15 mouse cellular contexts compared by ENCODE assay signal in genomic region chr11:90256833-90257525, GRCm38 (mm10). TPM values are rescaled to one million over a fixed set of nuclear protein-coding genes. Genes with fewer than 3 reads are reported as not detected.
DNase-seq lines count a peak whose midpoint lies in the region; ATAC-seq and TF ChIP-seq lines count a peak whose summit lies in the region.
"Had no signal": no experiment of that assay in that cellular context is flagged by ENCODE, and none has a peak within 500 bp of the region (broad histone marks: within the 10 kb centered on the region; RNA-seq: fewer than 3 reads in every experiment).

No protein-coding gene starts in this region.

- ATAC-seq in limb, embryonic 15.5 days (ENCODE audit: insufficient number of reproducible peaks, low FRiP score, low TSS enrichment, low read depth): no peak
- ATAC-seq in neutrophil, adult 5-6 weeks (ENCODE audit: extremely low read depth, insufficient number of reproducible peaks, low FRiP score, poor library complexity, severe bottlenecking): 0 out of 2 replicates have a peak, but pooled peaks have one; percentile 4
- ATAC-seq: forebrain, embryonic 15.5 days had no signal

- H3K36me3 ChIP-seq in limb, embryonic 15.5 days: peaks cover 27% of the 10 kb centered on the region
- peaks cover 54% of the 10 kb centered on the region for H3K36me3 ChIP-seq in limb, embryonic 10.5 days

- no peak overlapping the region for H3K4me3 ChIP-seq in gastrocnemius, adult 2 months
- no peak overlapping the region for H3K4me3 ChIP-seq in limb, embryonic 15.5 days
- H3K4me3 ChIP-seq in limb, embryonic 10.5 days: no peak overlapping the region
- H3K4me3 ChIP-seq: forebrain, embryonic 15.5 days; myocyte had no signal

- no peaks in the 10 kb centered on the region for H3K9me3 ChIP-seq in limb, embryonic 15.5 days
- H3K9me3 ChIP-seq in limb, embryonic 10.5 days (replicated peaks): no peaks in the 10 kb centered on the region
- H3K9me3 ChIP-seq: forebrain, embryonic 15.5 days had no signal

- H3K4me1 ChIP-seq in limb, embryonic 15.5 days: peaks cover 10% of the 10 kb centered on the region; the same call in 1 of the 2 replicates
- peaks cover 4% of the 10 kb centered on the region; the same call in 1 of the 2 replicates for H3K4me1 ChIP-seq in limb, embryonic 10.5 days

- intact Hi-C loops in gastrocnemius, adult 2 months (cut with DNase I): no loop called here

- WGBS in limb, embryonic 15.5 days: 66% methylated on average over 16 of the region's 16 CpGs
- 79% methylated on average over 16 of the region's 16 CpGs for WGBS in limb, embryonic 10.5 days

- no peak overlapping the region for H3K4me2 ChIP-seq in limb, embryonic 15.5 days
- H3K4me2 ChIP-seq: forebrain, embryonic 15.5 days had no signal

- peak overlapping the region; percentile 88 for H3K27ac ChIP-seq in gastrocnemius, adult 2 months
- H3K27ac ChIP-seq in limb, embryonic 15.5 days: peak overlapping the region; percentile 28; the same call in 1 of the 2 replicates
- H3K27ac ChIP-seq in limb, embryonic 10.5 days: no peak overlapping the region
- H3K27ac ChIP-seq: forebrain, embryonic 15.5 days; macrophage had no signal

- DNase-seq in gastrocnemius, adult 2 months: no peak
- DNase-seq in gastrocnemius, postnatal 10 days: no peak
- no peak for DNase-seq in limb, embryonic 10.5 days (ENCODE audit: low spot score)
- peak; percentile 18 for DNase-seq in MEL-GATA-1-ER (ENCODE audit: extremely low read depth, low read depth)
- no peak for DNase-seq in adrenal gland, postnatal 36 days
- no peak for DNase-seq in gastrocnemius, postnatal 25 days
- DNase-seq: adrenal gland, postnatal 10 days; cerebellum, adult 11 months; kidney, adult 2 months; left cerebral cortex, postnatal 4 days had no signal

- H3K27me3 ChIP-seq in limb, embryonic 15.5 days: no peaks in the 10 kb centered on the region
- no peaks in the 10 kb centered on the region for H3K27me3 ChIP-seq in limb, embryonic 10.5 days (ENCODE audit: low read depth, poor library complexity, severe bottlenecking)
- H3K27me3 ChIP-seq: forebrain, embryonic 15.5 days had no signal

- H3K9ac ChIP-seq in limb, embryonic 15.5 days: no peak overlapping the region
- H3K9ac ChIP-seq: forebrain, embryonic 15.5 days had no signal

- TF ChIP-seq CTCF in gastrocnemius, adult 2 months (IDR thresholded peaks at IDR 0.05): no peak

RNA-seq across cellular contexts. Expression of gene Mmd, which starts 7.7 kb away (rescaled TPM):
- total RNA-seq in gastrocnemius, adult 2 months (2021): 1 to 10 TPM; 9.2 to 9.5 TPM
- total RNA-seq in gastrocnemius, postnatal 10 days (2021): 10 to 100 TPM; 14.5 to 18.7 TPM
- polyA plus RNA-seq in limb, embryonic 15.5 days (2015; fragmentation: Nextera tagmentation; extraction: Ambion mirVana): 26.3 and 31.7 TPM in 2 replicates
- 38.0 and 38.7 TPM in 2 replicates for polyA plus RNA-seq in limb, embryonic 10.5 days (2016; fragmentation: Nextera tagmentation; extraction: Ambion mirVana)
- total RNA-seq in neutrophil, adult 5-6 weeks (2017): 30.1 and 37.8 TPM in 2 replicates
- total RNA-seq in adrenal gland, postnatal 36 days (2021): 100 to 1,000 TPM in 1 of 2 experiments, 10 to 100 TPM in 1; 86.1 to 156 TPM
- total RNA-seq in gastrocnemius, postnatal 25 days (2021): 10 to 100 TPM in 1 of 2 experiments, 1 to 10 TPM in 1; 8.9 to 21.8 TPM
